Mouse (Mus musculus) ES-Bruce4 (cell line): ENCODE measurements around the gene Atox1.

ENCODE experiments used
- CTCF ChIP-seq: IDR thresholded peaks from one replicate; pipeline ENCODE4 v1.8.1; 2011; ENCODE audit warnings: low read depth, low read length
- EP300 ChIP-seq: IDR thresholded peaks from 2 replicates; pipeline ENCODE4 v1.6.1; 2011; ENCODE audit warnings: low read depth, low read length; ENCODE audit not compliant: insufficient read depth
- POLR2A ChIP-seq: IDR thresholded peaks from one replicate; pipeline ENCODE4 v1.8.1; 2011; ENCODE audit warnings: low read length; ENCODE audit not compliant: insufficient read depth

GRCm38 (mm10) chr11:55460559-55461018, 450 bp downstream of the Atox1 start:
- peak; percentile 15 for TF ChIP-seq CTCF
- TF ChIP-seq POLR2A, result no peak
- TF ChIP-seq EP300, result no peak
